Mouse (Mus musculus): Measurements from ENCODE around the gene F5. TPM values are rescaled to one million over a fixed set of nuclear protein-coding genes. Genes with fewer than 3 reads are reported as not detected.

F5 gene
- 6.5 and 8.1 TPM in 2 replicates for polyA plus RNA-seq (2014; fragmentation: Nextera tagmentation; extraction: Ambion mirVana)

- H3K9me3 ChIP-seq (ENCODE audit: control insufficient read depth, low read length) = no peaks in the 10 kb centered on the region
- no peak within 1 kb of the TSS; the same call in 1 of the 2 replicates for H3K27ac ChIP-seq (ENCODE audit: low read depth, low read length)
- 0 out of 2 replicates have a peak, but pooled peaks cover 3% of the 10 kb centered on the region for H3K4me1 ChIP-seq (replicated peaks; ENCODE audit: control insufficient read depth, insufficient read depth, low read length)
- peak within 1 kb of the TSS; percentile 36 for H3K4me3 ChIP-seq (ENCODE audit: low read depth, low read length)
- ATAC-seq (replicated peaks; ENCODE audit: low FRiP score) (peak; percentile 69), DNase-seq (ENCODE audit: low spot score) (peak; percentile 43)
- WGBS = 14% methylated on average over 16 of the region's 16 CpGs
- peak within 1 kb of the TSS; percentile 42 for H3K4me2 ChIP-seq
- H3K27me3 ChIP-seq (replicated peaks; ENCODE audit: control insufficient read depth, insufficient read depth, low read length) = no peaks in the 10 kb centered on the region
- peak within 1 kb of the TSS; percentile 44 for H3K9ac ChIP-seq (ENCODE audit: low read depth, low read length)
- no peaks in the 10 kb centered on the region for H3K36me3 ChIP-seq (ENCODE audit: control insufficient read depth, insufficient read depth, low read length)
Measured at GRCm38 (mm10) chr1:164151387-164152088, at the start of gene F5. Gene F5 (plus strand): TSS chr1:164151838.

- Histone ChIP-seq H3K36me3 (ENCODE audit: control insufficient read depth, insufficient read depth, low read length) (no peaks in the 10 kb centered on the region), H3K9me3 (ENCODE audit: control insufficient read depth, low read length) (no peaks in the 10 kb centered on the region), H3K4me3 (ENCODE audit: low read depth, low read length) (no peak overlapping the region), H3K27ac (ENCODE audit: low read depth, low read length) (no peak overlapping the region), H3K9ac (ENCODE audit: low read depth, low read length) (no peak overlapping the region), H3K4me2 (no peak overlapping the region), H3K4me1 (replicated peaks; ENCODE audit: control insufficient read depth, insufficient read depth, low read length) (no peaks in the 10 kb centered on the region), H3K27me3 (replicated peaks; ENCODE audit: control insufficient read depth, insufficient read depth, low read length) (no peaks in the 10 kb centered on the region)
- DNase-seq (ENCODE audit: low spot score) (no peak), ATAC-seq (replicated peaks; ENCODE audit: low FRiP score) (no peak)
- WGBS = 65% methylated on average over 2 of the region's 2 CpGs
Measured at GRCm38 (mm10) chr1:164109763-164110162, 41.9 kb upstream of the F5 start.

GRCm38 (mm10) chr1:164110591-164111329, 40.9 kb upstream of the F5 start:
- no peaks in the 10 kb centered on the region for H3K36me3 ChIP-seq (ENCODE audit: control insufficient read depth, insufficient read depth, low read length)

GRCm38 (mm10) chr1:164114280-164114679, 37.4 kb upstream of the F5 start:
- 74% methylated on average over 5 of the region's 5 CpGs for WGBS
- no peak overlapping the region for H3K9ac ChIP-seq (ENCODE audit: low read depth, low read length)
- H3K4me3 ChIP-seq (ENCODE audit: low read depth, low read length) = no peak overlapping the region
- DNase-seq (ENCODE audit: low spot score) (no peak), ATAC-seq (replicated peaks; ENCODE audit: low FRiP score) (no peak)
- no peaks in the 10 kb centered on the region for H3K27me3 ChIP-seq (replicated peaks; ENCODE audit: control insufficient read depth, insufficient read depth, low read length)
- H3K9me3 ChIP-seq (ENCODE audit: control insufficient read depth, low read length) = no peaks in the 10 kb centered on the region
- no peaks in the 10 kb centered on the region for H3K4me1 ChIP-seq (replicated peaks; ENCODE audit: control insufficient read depth, insufficient read depth, low read length)
- H3K27ac ChIP-seq (ENCODE audit: low read depth, low read length) = no peak overlapping the region
- H3K4me2 ChIP-seq = no peak overlapping the region
- no peaks in the 10 kb centered on the region for H3K36me3 ChIP-seq (ENCODE audit: control insufficient read depth, insufficient read depth, low read length)

More at GRCm38 (mm10) chr1:164110591-164111329, 40.9 kb upstream of the F5 start:
- H3K27ac ChIP-seq (ENCODE audit: low read depth, low read length) = no peak overlapping the region
- H3K27me3 ChIP-seq (replicated peaks; ENCODE audit: control insufficient read depth, insufficient read depth, low read length) = no peaks in the 10 kb centered on the region
- ATAC-seq (replicated peaks; ENCODE audit: low FRiP score) = no peak
- H3K4me3 ChIP-seq (ENCODE audit: low read depth, low read length) = no peak overlapping the region
- H3K9me3 ChIP-seq (ENCODE audit: control insufficient read depth, low read length) = no peaks in the 10 kb centered on the region
- no peak overlapping the region for H3K4me2 ChIP-seq
- no peaks in the 10 kb centered on the region for H3K4me1 ChIP-seq (replicated peaks; ENCODE audit: control insufficient read depth, insufficient read depth, low read length)
- no peak for DNase-seq (ENCODE audit: low spot score)
- no peak overlapping the region for H3K9ac ChIP-seq (ENCODE audit: low read depth, low read length)
- WGBS = 91% methylated on average over 9 of the region's 9 CpGs

GRCm38 (mm10) chr1:164114947-164115493, 36.6 kb upstream of the F5 start, which contains the start of gene Selp:
Gene Selp (plus strand): TSS chr1:164115264.
- WGBS = 64% methylated on average over 8 of the region's 8 CpGs
- Histone ChIP-seq H3K36me3 (ENCODE audit: control insufficient read depth, insufficient read depth, low read length) (no peaks in the 10 kb centered on the region), H3K9ac (ENCODE audit: low read depth, low read length) (no peak within 1 kb of the TSS), H3K27me3 (replicated peaks; ENCODE audit: control insufficient read depth, insufficient read depth, low read length) (no peaks in the 10 kb centered on the region), H3K4me1 (replicated peaks; ENCODE audit: control insufficient read depth, insufficient read depth, low read length) (no peaks in the 10 kb centered on the region), H3K27ac (ENCODE audit: low read depth, low read length) (no peak within 1 kb of the TSS), H3K4me2 (no peak within 1 kb of the TSS), H3K9me3 (ENCODE audit: control insufficient read depth, low read length) (no peaks in the 10 kb centered on the region), H3K4me3 (ENCODE audit: low read depth, low read length) (no peak within 1 kb of the TSS)
- no peak for ATAC-seq (replicated peaks; ENCODE audit: low FRiP score)
- no peak for DNase-seq (ENCODE audit: low spot score)

- H3K27ac ChIP-seq (ENCODE audit: low read depth, low read length) = no peak overlapping the region
Measured at GRCm38 (mm10) chr1:164115647-164116046, 36.0 kb upstream of the F5 start.

GRCm38 (mm10) chr1:164117869-164118268, 33.8 kb upstream of the F5 start:
- Histone ChIP-seq H3K9me3 (ENCODE audit: control insufficient read depth, low read length) (no peaks in the 10 kb centered on the region), H3K27ac (ENCODE audit: low read depth, low read length) (no peak overlapping the region), H3K36me3 (ENCODE audit: control insufficient read depth, insufficient read depth, low read length) (no peaks in the 10 kb centered on the region), H3K9ac (ENCODE audit: low read depth, low read length) (no peak overlapping the region), H3K4me2 (no peak overlapping the region), H3K4me3 (ENCODE audit: low read depth, low read length) (no peak overlapping the region), H3K27me3 (replicated peaks; ENCODE audit: control insufficient read depth, insufficient read depth, low read length) (no peaks in the 10 kb centered on the region), H3K4me1 (replicated peaks; ENCODE audit: control insufficient read depth, insufficient read depth, low read length) (no peaks in the 10 kb centered on the region)
- DNase-seq (ENCODE audit: low spot score) = no peak
- ATAC-seq (replicated peaks; ENCODE audit: low FRiP score) = no peak
- WGBS = 81% methylated on average over 6 of the region's 6 CpGs

More at GRCm38 (mm10) chr1:164115647-164116046, 36.0 kb upstream of the F5 start:
- Histone ChIP-seq H3K4me3 (ENCODE audit: low read depth, low read length) (no peak overlapping the region), H3K9ac (ENCODE audit: low read depth, low read length) (no peak overlapping the region), H3K27me3 (replicated peaks; ENCODE audit: control insufficient read depth, insufficient read depth, low read length) (no peaks in the 10 kb centered on the region), H3K36me3 (ENCODE audit: control insufficient read depth, insufficient read depth, low read length) (no peaks in the 10 kb centered on the region), H3K9me3 (ENCODE audit: control insufficient read depth, low read length) (no peaks in the 10 kb centered on the region), H3K4me1 (replicated peaks; ENCODE audit: control insufficient read depth, insufficient read depth, low read length) (no peaks in the 10 kb centered on the region), H3K4me2 (no peak overlapping the region)
- 79% methylated on average over 6 of the region's 6 CpGs for WGBS
- DNase-seq (ENCODE audit: low spot score) (no peak), ATAC-seq (replicated peaks; ENCODE audit: low FRiP score) (no peak)

- DNase-seq (ENCODE audit: low spot score) (no peak), ATAC-seq (replicated peaks; ENCODE audit: low FRiP score) (no peak)
- 45% methylated on average over 3 of the region's 3 CpGs for WGBS
- Histone ChIP-seq H3K9ac (ENCODE audit: low read depth, low read length) (no peak overlapping the region), H3K4me3 (ENCODE audit: low read depth, low read length) (no peak overlapping the region), H3K36me3 (ENCODE audit: control insufficient read depth, insufficient read depth, low read length) (no peaks in the 10 kb centered on the region), H3K27me3 (replicated peaks; ENCODE audit: control insufficient read depth, insufficient read depth, low read length) (no peaks in the 10 kb centered on the region), H3K9me3 (ENCODE audit: control insufficient read depth, low read length) (no peaks in the 10 kb centered on the region), H3K27ac (ENCODE audit: low read depth, low read length) (no peak overlapping the region), H3K4me2 (no peak overlapping the region), H3K4me1 (replicated peaks; ENCODE audit: control insufficient read depth, insufficient read depth, low read length) (no peaks in the 10 kb centered on the region)
Measured at GRCm38 (mm10) chr1:164119892-164120776, 31.5 kb upstream of the F5 start.

Data from liver, embryonic 11.5 days (tissue).